Mouse (Mus musculus): Measurements from ENCODE around the gene C1qc.

DNA sequence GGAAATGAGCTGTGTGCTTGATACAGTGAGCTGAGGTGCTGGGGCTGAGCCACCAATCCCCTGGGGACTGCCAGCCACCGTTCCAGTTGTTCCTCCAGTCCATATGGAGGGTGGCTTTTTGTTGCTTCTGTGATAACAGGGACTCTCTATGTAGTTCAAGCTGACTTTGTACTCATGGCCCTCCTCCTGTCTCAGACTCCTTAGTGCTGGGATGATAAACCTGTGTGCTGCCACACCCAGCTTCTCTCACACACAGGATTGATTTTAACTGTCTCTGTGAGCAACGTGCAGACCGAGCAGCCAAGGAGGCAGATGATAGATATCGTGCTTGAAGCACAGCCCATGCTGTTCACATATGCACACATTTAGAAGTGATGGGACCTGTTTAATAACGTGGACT lies 40.7 kb downstream of the C1qc start:
- TF ChIP-seq CTCF (IDR thresholded peaks at IDR 0.05; ENCODE audit: extremely low read depth, insufficient read depth, low read length) (no peak), POLR2A (IDR thresholded peaks at IDR 0.05; ENCODE audit: extremely low read depth, insufficient read depth, low read length) (no peak)
